Mouse (Mus musculus) ES-Bruce4 (cell line): ENCODE data around the gene Flot1.
A peak's percentile ranks its signal among the peaks of the same experiment; 100 is the strongest.

ENCODE experiments used
- CTCF ChIP-seq: IDR thresholded peaks from one replicate; pipeline ENCODE4 v1.8.1; 2011; ENCODE audit warnings: low read depth, low read length
- EP300 ChIP-seq: IDR thresholded peaks from 2 replicates; pipeline ENCODE4 v1.6.1; 2011; ENCODE audit warnings: low read depth, low read length; ENCODE audit not compliant: insufficient read depth
- POLR2A ChIP-seq: IDR thresholded peaks from one replicate; pipeline ENCODE4 v1.8.1; 2011; ENCODE audit warnings: low read length; ENCODE audit not compliant: insufficient read depth

DNA sequence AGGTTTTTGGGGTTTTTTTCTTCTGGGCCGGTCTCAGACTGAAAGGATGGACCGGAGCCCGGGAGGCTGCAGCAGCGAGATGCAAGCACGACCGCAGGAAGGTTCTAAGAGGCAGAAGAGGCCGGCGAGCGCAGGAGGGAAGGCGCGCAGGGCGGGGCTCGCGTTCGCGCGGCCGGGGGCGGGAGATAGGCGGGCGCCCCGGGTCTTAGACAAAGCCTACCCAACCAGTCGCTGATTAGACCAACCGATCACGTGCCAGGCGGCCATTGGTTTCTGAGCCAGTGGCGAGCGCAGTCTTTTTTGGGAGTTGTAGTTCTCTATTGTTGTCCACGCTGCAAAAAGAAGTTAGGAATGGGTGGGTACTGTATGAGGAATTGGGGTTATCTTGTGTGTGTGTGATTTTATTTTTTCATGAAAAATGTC lies 15.1 kb downstream of the Flot1 start, which contains the start of gene Tubb5:
- TF ChIP-seq POLR2A (peak; percentile 93), CTCF (no peak), EP300 (no peak)
